Mouse (Mus musculus) lung, adult 2 months (tissue): Measurements from ENCODE around the gene Gm20696. TPM values are rescaled to one million over a fixed set of nuclear protein-coding genes. Genes with fewer than 3 reads are reported as not detected.

ENCODE experiments used
- DNase-seq: peaks from one replicate; pipeline ENCODE4 v3.0.0; 2022
- H3K4me1 ChIP-seq: fragments of 200-500 bp; 2 replicates; pipeline ENCODE4 v1.6.1; 2011; ENCODE audit warnings: low read length; ENCODE audit not compliant: control insufficient read depth, insufficient read depth
- H3K4me3 ChIP-seq: fragments of 200-500 bp; replicated peaks from 2 replicates; pipeline ENCODE3; 2011; ENCODE audit warnings: low read depth, mild to moderate bottlenecking, control low read depth, low read length; ENCODE audit errors: extremely low read depth
- CTCF ChIP-seq: fragments of 200-500 bp; IDR thresholded peaks from 2 replicates; pipeline ENCODE4 v1.5.1; 2011; ENCODE audit warnings: mild to moderate bottlenecking, low read length, control low read depth; ENCODE audit not compliant: insufficient read depth
- POLR2A ChIP-seq: fragments of 200-500 bp; IDR thresholded peaks from 2 replicates; pipeline ENCODE4 v1.6.1; 2011; ENCODE audit warnings: low read depth, mild to moderate bottlenecking, control low read depth, low read length, borderline replicate concordance; ENCODE audit errors: extremely low read depth
- WGBS: fragments of 180-500 bp; shearing (Covaris S2); methylation state at CpG from one replicate; pipeline ENCODE4 v1.1.7; 2018; 5-methylcytosine and 5-hydroxymethylcytosine counted together
- polyA plus RNA-seq: library from polyadenylated mRNA; depleted of rRNA; stranded (reverse); fragments of >200 nt; gene quantifications from 2 replicates; pipeline ENCODE4 v1.2.3, GENCODE M21; 2012

Gm20696 gene
- polyA plus RNA-seq, 1 experiment: 1.4 TPM

GRCm38 (mm10) chr6:99649307-99649706 lies 17.3 kb downstream of the Gm20696 start:
- no peak for DNase-seq
- Histone ChIP-seq H3K4me1 (peaks cover 13% of the 10 kb centered on the region), H3K4me3 (no peak overlapping the region)
- TF ChIP-seq POLR2A (no peak), CTCF (no peak)
- 30% methylated on average over 2 of the region's 2 CpGs for WGBS

- Histone ChIP-seq H3K4me1 (peaks cover 20% of the 10 kb centered on the region), H3K4me3 (no peak overlapping the region)
- DNase-seq: no peak
- 59% methylated on average over 10 of the region's 10 CpGs for WGBS
- TF ChIP-seq POLR2A: no peak
- TF ChIP-seq CTCF: no peak
These were observed 20.3 kb downstream of the Gm20696 start for GRCm38 (mm10) chr6:99646344-99646743.

GRCm38 (mm10) chr6:99644876-99645275 lies 21.7 kb downstream of the Gm20696 start:
- TF ChIP-seq CTCF (no peak), POLR2A (no peak)
- no peak for DNase-seq
- WGBS: 80% methylated on average over 5 of the region's 5 CpGs
- Histone ChIP-seq H3K4me3 (no peak overlapping the region), H3K4me1 (peaks cover 20% of the 10 kb centered on the region)

DNA sequence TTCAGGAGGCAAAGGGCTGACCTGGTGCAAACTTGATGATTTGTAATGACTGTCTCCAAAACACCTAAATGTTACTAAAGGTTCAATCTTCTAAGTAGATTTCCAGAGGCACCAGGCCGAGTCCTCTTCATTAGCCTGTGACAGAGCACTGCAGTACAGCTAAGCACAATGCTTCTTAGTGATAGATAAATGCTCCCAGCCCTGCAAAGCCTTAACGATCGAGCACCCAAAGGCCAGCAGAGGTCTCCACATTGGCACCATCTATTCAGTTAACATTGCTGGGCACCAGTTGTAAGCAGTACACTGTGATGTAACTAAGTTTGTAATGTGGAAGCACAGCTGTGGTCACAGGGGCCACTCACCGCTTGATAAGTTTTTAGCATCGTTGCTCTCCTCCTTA lies 22.2 kb downstream of the Gm20696 start:
- WGBS: 57% methylated on average over 5 of the region's 5 CpGs
- Histone ChIP-seq H3K4me3 (no peak overlapping the region), H3K4me1 (peaks cover 17% of the 10 kb centered on the region)
- no peak for DNase-seq
- no peak for TF ChIP-seq CTCF
- no peak for TF ChIP-seq POLR2A

- Histone ChIP-seq H3K4me1 (peaks cover 11% of the 10 kb centered on the region), H3K4me3 (no peak overlapping the region)
- 34% methylated on average over 10 of the region's 10 CpGs for WGBS
- DNase-seq: peak; percentile 44
- TF ChIP-seq CTCF (no peak), POLR2A (no peak)
These were observed 23.0 kb downstream of the Gm20696 start for GRCm38 (mm10) chr6:99643439-99644199.

- TF ChIP-seq POLR2A: no peak
- TF ChIP-seq CTCF: no peak
- WGBS: 73% methylated on average over 4 of the region's 4 CpGs
- no peak overlapping the region for H3K4me3 ChIP-seq
These were observed 29.1 kb downstream of the Gm20696 start for GRCm38 (mm10) chr6:99637456-99637855.

GRCm38 (mm10) chr6:99636801-99637200 lies 29.8 kb downstream of the Gm20696 start:
- 70% methylated on average over 8 of the region's 8 CpGs for WGBS
- no peak for DNase-seq
- TF ChIP-seq POLR2A: no peak
- no peak for TF ChIP-seq CTCF

More at GRCm38 (mm10) chr6:99637456-99637855, 29.1 kb downstream of the Gm20696 start:
- no peaks in the 10 kb centered on the region for H3K4me1 ChIP-seq
- no peak for DNase-seq

GRCm38 (mm10) chr6:99636121-99636520 lies 30.5 kb downstream of the Gm20696 start:
- TF ChIP-seq POLR2A: no peak
- TF ChIP-seq CTCF: no peak
- WGBS: 65% methylated on average over 9 of the region's 9 CpGs
- H3K4me1 ChIP-seq: 0 out of 2 replicates have a peak, but pooled peaks cover 3% of the 10 kb centered on the region
- H3K4me3 ChIP-seq: no peak overlapping the region
- no peak for DNase-seq

More at GRCm38 (mm10) chr6:99636801-99637200, 29.8 kb downstream of the Gm20696 start:
- no peak overlapping the region for H3K4me3 ChIP-seq
- 0 out of 2 replicates have a peak, but pooled peaks cover 3% of the 10 kb centered on the region for H3K4me1 ChIP-seq

- 67% methylated on average over 32 of the region's 32 CpGs for WGBS
- no peak overlapping the region for H3K4me3 ChIP-seq
- no peak for DNase-seq
- TF ChIP-seq CTCF (no peak), POLR2A (no peak)
- 0 out of 2 replicates have a peak, but pooled peaks cover 3% of the 10 kb centered on the region for H3K4me1 ChIP-seq
These were observed 34.2 kb downstream of the Gm20696 start for GRCm38 (mm10) chr6:99632121-99632980.
